Mouse (Mus musculus): Measurements from ENCODE around the gene Olfr1480. TPM values are rescaled to one million over a fixed set of nuclear protein-coding genes. Genes with fewer than 3 reads are reported as not detected.

Gene Olfr1480
- not detected in 2 replicates for polyA plus RNA-seq (2015; fragmentation: Nextera tagmentation; extraction: Ambion mirVana)

DNA sequence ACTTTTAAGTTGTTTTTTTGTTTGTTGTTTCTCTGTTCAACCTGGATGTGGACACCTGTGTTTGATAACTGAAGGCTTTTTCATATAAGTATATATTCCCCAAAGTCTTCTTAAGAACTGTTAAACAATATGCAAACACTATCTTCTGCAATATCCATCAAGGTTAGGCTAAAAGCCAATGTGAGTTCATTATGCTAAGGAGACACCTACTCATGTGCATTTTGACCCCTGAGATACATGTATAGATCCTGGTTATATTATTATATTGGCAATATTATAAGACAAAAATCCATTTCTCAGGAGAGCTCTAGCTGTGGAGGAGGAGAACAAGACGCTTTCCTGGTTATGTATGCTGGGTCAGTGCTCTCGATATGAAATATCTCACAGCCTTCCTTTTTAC, at the start of gene Olfr1480:
Gene Olfr1480, plus strand, starts transcription at position 301 of the 400 bp plus-strand sequence.

DNA sequence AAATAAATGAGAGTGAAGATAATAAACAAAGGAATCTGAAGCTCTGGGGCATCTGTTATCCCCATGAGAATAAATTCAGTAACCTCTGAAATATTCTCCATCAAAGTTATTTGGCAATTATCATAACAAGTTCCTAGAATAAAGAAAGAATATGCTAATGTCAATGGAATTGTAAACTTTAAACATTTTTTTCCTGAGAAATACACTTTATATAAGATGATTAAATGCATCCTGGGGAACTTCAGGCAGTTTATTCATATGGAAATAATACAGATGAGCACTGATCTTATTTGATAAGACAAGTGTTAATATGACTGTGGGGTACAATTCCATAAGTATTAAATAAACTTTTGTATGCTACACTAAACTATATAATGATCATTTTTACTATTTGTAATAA, 47.6 kb upstream of the Olfr1480 start, which contains the start of gene Olfr1475:
Gene Olfr1475, minus strand, starts transcription at position 101 of the 400 bp plus-strand sequence.

DNA sequence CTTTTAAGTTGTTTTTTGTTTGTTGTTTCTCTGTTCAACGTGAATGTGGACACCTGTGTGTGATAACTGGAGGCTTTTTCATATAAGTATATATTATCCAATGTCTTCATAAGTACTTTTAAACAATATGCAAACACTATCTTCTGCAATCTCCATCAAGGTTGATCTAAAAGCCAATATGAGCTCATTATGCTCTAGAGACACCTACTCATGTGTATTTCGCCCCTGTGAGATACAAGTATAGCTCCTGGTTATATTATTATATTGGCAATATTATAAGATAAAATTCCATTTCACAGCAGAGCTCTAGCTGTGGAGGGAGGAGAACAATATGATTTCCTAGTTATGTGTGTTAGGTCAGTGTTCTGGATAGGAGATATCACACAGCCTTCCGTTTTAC, 27.5 kb upstream of the Olfr1480 start, which contains the start of gene Olfr1477:
Gene Olfr1477, plus strand, starts transcription at position 301 of the 400 bp plus-strand sequence.

Other genes with a start within 250 kb of the Olfr1480 start
- not detected in 2 replicates for gene Olfr1465, start 212.4 kb upstream of the Olfr1480 start, polyA plus RNA-seq (2015; fragmentation: Nextera tagmentation; extraction: Ambion mirVana)
- not detected in 2 replicates for gene Olfr1466, start 189.1 kb upstream of the Olfr1480 start, polyA plus RNA-seq (2015; fragmentation: Nextera tagmentation; extraction: Ambion mirVana)
- not detected in 2 replicates for gene Olfr1467, start 165.7 kb upstream of the Olfr1480 start, polyA plus RNA-seq (2015; fragmentation: Nextera tagmentation; extraction: Ambion mirVana)
- not detected in 2 replicates for gene Olfr1469, start 120.1 kb upstream of the Olfr1480 start, polyA plus RNA-seq (2015; fragmentation: Nextera tagmentation; extraction: Ambion mirVana)
- gene Olfr1471, start 84.5 kb upstream of the Olfr1480 start, polyA plus RNA-seq (2015; fragmentation: Nextera tagmentation; extraction: Ambion mirVana): not detected in 2 replicates
- not detected in 2 replicates for gene Olfr1472, start 71.8 kb upstream of the Olfr1480 start, polyA plus RNA-seq (2015; fragmentation: Nextera tagmentation; extraction: Ambion mirVana)
- gene Olfr1474, start 58.3 kb upstream of the Olfr1480 start, polyA plus RNA-seq (2015; fragmentation: Nextera tagmentation; extraction: Ambion mirVana): not detected in 2 replicates
- gene Olfr1475, start 47.7 kb upstream of the Olfr1480 start, polyA plus RNA-seq (2015; fragmentation: Nextera tagmentation; extraction: Ambion mirVana): not detected in 2 replicates
- gene Olfr1477, start 27.4 kb upstream of the Olfr1480 start, polyA plus RNA-seq (2015; fragmentation: Nextera tagmentation; extraction: Ambion mirVana): not detected in 2 replicates
- gene Olfr1484, start 55.6 kb downstream of the Olfr1480 start, polyA plus RNA-seq (2015; fragmentation: Nextera tagmentation; extraction: Ambion mirVana): not detected in 2 replicates
- not detected in 2 replicates for gene Olfr1487, start 89.5 kb downstream of the Olfr1480 start, polyA plus RNA-seq (2015; fragmentation: Nextera tagmentation; extraction: Ambion mirVana)
- gene Olfr1489, start 103.7 kb downstream of the Olfr1480 start, polyA plus RNA-seq (2015; fragmentation: Nextera tagmentation; extraction: Ambion mirVana): not detected in 2 replicates
- not detected in 2 replicates for gene Olfr1490, start 123.2 kb downstream of the Olfr1480 start, polyA plus RNA-seq (2015; fragmentation: Nextera tagmentation; extraction: Ambion mirVana)
- gene Olfr1491, start 169.4 kb downstream of the Olfr1480 start, polyA plus RNA-seq (2015; fragmentation: Nextera tagmentation; extraction: Ambion mirVana): not detected in 2 replicates
- gene Olfr1493-ps1, start 195.4 kb downstream of the Olfr1480 start, polyA plus RNA-seq (2015; fragmentation: Nextera tagmentation; extraction: Ambion mirVana): not detected in 2 replicates
- not detected in 2 replicates for gene Olfr1494, start 211.8 kb downstream of the Olfr1480 start, polyA plus RNA-seq (2015; fragmentation: Nextera tagmentation; extraction: Ambion mirVana)
- gene Olfr1495, start 236.7 kb downstream of the Olfr1480 start, polyA plus RNA-seq (2015; fragmentation: Nextera tagmentation; extraction: Ambion mirVana): not detected in 2 replicates
- gene Olfr1496, start 250.0 kb downstream of the Olfr1480 start, polyA plus RNA-seq (2015; fragmentation: Nextera tagmentation; extraction: Ambion mirVana): not detected in 2 replicates